Mouse (Mus musculus) stomach, embryonic 14.5 days (tissue): ENCODE results near the gene Pla2g2c. TPM values are rescaled to one million over a fixed set of nuclear protein-coding genes. Genes with fewer than 3 reads are reported as not detected.

Experiments used
- ATAC-seq: fragments of 200-750 bp; cut with Nextera tagmentation; 2 replicates; pipeline ENCODE4 v1.8.0; 2017; ENCODE audit warnings: low read depth, moderate TSS enrichment; ENCODE audit not compliant: insufficient number of reproducible peaks, insufficient read depth, low FRiP score
- H3K27ac ChIP-seq: fragments of 300-500 bp; sonication (generic); 2 replicates; pipeline ENCODE4 v1.5.1; 2014; ENCODE audit warnings: mild to moderate bottlenecking, low read length, moderate library complexity, mixed read lengths
- H3K27me3 ChIP-seq: fragments of 300-500 bp; sonication (generic); 2 replicates; pipeline ENCODE4 v1.6.1; 2014; ENCODE audit warnings: low read length, control low read depth, mixed read lengths; ENCODE audit not compliant: control insufficient read depth, insufficient read depth
- H3K36me3 ChIP-seq: fragments of 300-500 bp; sonication (generic); 2 replicates; pipeline ENCODE4 v1.6.1; 2014; ENCODE audit warnings: mild to moderate bottlenecking, control low read depth, low read length, moderate library complexity, mixed read lengths; ENCODE audit not compliant: control insufficient read depth, insufficient read depth
- H3K4me1 ChIP-seq: fragments of 300-500 bp; sonication (generic); 2 replicates; pipeline ENCODE4 v1.6.1; 2014; ENCODE audit warnings: low read length, control low read depth, mixed read lengths; ENCODE audit not compliant: control insufficient read depth, insufficient read depth
- H3K4me2 ChIP-seq: fragments of 300-500 bp; sonication (generic); replicated peaks from 2 replicates; pipeline ENCODE4 v1.6.1; 2014; ENCODE audit warnings: low read depth, low read length, control low read depth
- H3K4me3 ChIP-seq: fragments of 300-500 bp; sonication (generic); 2 replicates; pipeline ENCODE4 v1.5.1; 2014; ENCODE audit warnings: low read depth, low read length, control low read depth
- H3K9ac ChIP-seq: fragments of 300-500 bp; sonication (generic); replicated peaks from 2 replicates; pipeline ENCODE4 v1.6.1; 2014; ENCODE audit warnings: low read depth, mild to moderate bottlenecking, control low read depth, low read length, moderate library complexity, mixed read lengths
- H3K9me3 ChIP-seq: fragments of 300-500 bp; sonication (generic); 2 replicates; pipeline ENCODE4 v1.6.1; 2016; ENCODE audit warnings: low read depth, low read length, control low read depth; ENCODE audit not compliant: control insufficient read depth
- WGBS: fragments of 180-500 bp; shearing (Covaris S2); extraction: QIAGEN DNeasy Blood & Tissue Kit; methylation state at CpG from one replicate; pipeline ENCODE4 v1.1.7; 2014; 5-methylcytosine and 5-hydroxymethylcytosine counted together
- polyA plus RNA-seq: library from polyadenylated mRNA; unstranded; fragments of >200 nt; fragmentation: Nextera tagmentation; extraction: Ambion mirVana; gene quantifications from 2 replicates; pipeline ENCODE4 v1.2.1, GENCODE M21; 2014

Gene Pla2g2c
- polyA plus RNA-seq, 1 experiment from 2014 or later, result 0.14 TPM

GRCm38 (mm10) chr4:138747851-138748250, 23.3 kb downstream of the Pla2g2c start:
- Histone ChIP-seq H3K4me3 (no peak overlapping the region), H3K27ac (no peak overlapping the region), H3K27me3 (no peaks in the 10 kb centered on the region), H3K4me2 (no peak overlapping the region), H3K9me3 (no peaks in the 10 kb centered on the region), H3K4me1 (no peaks in the 10 kb centered on the region), H3K9ac (no peak overlapping the region), H3K36me3 (no peaks in the 10 kb centered on the region)
- peak; percentile 54; the same call in 1 of the 2 replicates for ATAC-seq
- 58% methylated on average over 10 of the region's 10 CpGs for WGBS

GRCm38 (mm10) chr4:138748369-138749072, 23.9 kb downstream of the Pla2g2c start:
- ATAC-seq, result peak; percentile 21
- no peaks in the 10 kb centered on the region for H3K4me1 ChIP-seq
- no peak overlapping the region for H3K4me2 ChIP-seq

GRCm38 (mm10) chr4:138752603-138753002, 28.0 kb downstream of the Pla2g2c start:
- 92% methylated on average over 6 of the region's 6 CpGs for WGBS

More at GRCm38 (mm10) chr4:138748369-138749072, 23.9 kb downstream of the Pla2g2c start:
- Histone ChIP-seq H3K27me3 (no peaks in the 10 kb centered on the region), H3K27ac (no peak overlapping the region), H3K9ac (no peak overlapping the region), H3K9me3 (no peaks in the 10 kb centered on the region), H3K4me3 (no peak overlapping the region), H3K36me3 (no peaks in the 10 kb centered on the region)
- WGBS, result 55% methylated on average over 8 of the region's 8 CpGs

GRCm38 (mm10) chr4:138753608-138754007, 29.0 kb downstream of the Pla2g2c start:
- ATAC-seq, result no peak
- no peaks in the 10 kb centered on the region for H3K36me3 ChIP-seq
- H3K4me1 ChIP-seq, result no peaks in the 10 kb centered on the region
- H3K4me3 ChIP-seq, result no peak overlapping the region
- no peak overlapping the region for H3K4me2 ChIP-seq
- 92% methylated on average over 3 of the region's 3 CpGs for WGBS
- H3K9me3 ChIP-seq, result no peaks in the 10 kb centered on the region
- H3K27ac ChIP-seq, result no peak overlapping the region
- H3K27me3 ChIP-seq, result no peaks in the 10 kb centered on the region
- H3K9ac ChIP-seq, result no peak overlapping the region

More at GRCm38 (mm10) chr4:138752603-138753002, 28.0 kb downstream of the Pla2g2c start:
- no peak overlapping the region for H3K4me3 ChIP-seq
- H3K27me3 ChIP-seq, result no peaks in the 10 kb centered on the region
- no peaks in the 10 kb centered on the region for H3K36me3 ChIP-seq
- no peak for ATAC-seq
- H3K4me2 ChIP-seq, result no peak overlapping the region
- no peak overlapping the region for H3K9ac ChIP-seq
- H3K9me3 ChIP-seq, result no peaks in the 10 kb centered on the region
- H3K4me1 ChIP-seq, result no peaks in the 10 kb centered on the region
- no peak overlapping the region for H3K27ac ChIP-seq

- Histone ChIP-seq H3K9ac (no peak overlapping the region), H3K27me3 (no peaks in the 10 kb centered on the region), H3K36me3 (no peaks in the 10 kb centered on the region), H3K4me1 (no peaks in the 10 kb centered on the region), H3K4me3 (no peak overlapping the region), H3K27ac (no peak overlapping the region), H3K4me2 (no peak overlapping the region), H3K9me3 (no peaks in the 10 kb centered on the region)
- WGBS, result 71% methylated on average over 9 of the region's 9 CpGs
- ATAC-seq, result no peak
Measured at GRCm38 (mm10) chr4:138754432-138754831, 29.8 kb downstream of the Pla2g2c start.

- no peak overlapping the region for H3K9ac ChIP-seq
- no peak overlapping the region for H3K4me2 ChIP-seq
- 69% methylated on average over 4 of the region's 4 CpGs for WGBS
- H3K27me3 ChIP-seq, result no peaks in the 10 kb centered on the region
- ATAC-seq, result no peak
- H3K9me3 ChIP-seq, result no peaks in the 10 kb centered on the region
- no peak overlapping the region for H3K4me3 ChIP-seq
- no peak overlapping the region for H3K27ac ChIP-seq
- no peaks in the 10 kb centered on the region for H3K36me3 ChIP-seq
- no peaks in the 10 kb centered on the region for H3K4me1 ChIP-seq
Measured at GRCm38 (mm10) chr4:138755439-138755838, 30.8 kb downstream of the Pla2g2c start.

- Histone ChIP-seq H3K4me1 (no peaks in the 10 kb centered on the region), H3K36me3 (no peaks in the 10 kb centered on the region), H3K4me2 (no peak overlapping the region), H3K27me3 (no peaks in the 10 kb centered on the region), H3K9me3 (no peaks in the 10 kb centered on the region), H3K27ac (no peak overlapping the region), H3K4me3 (no peak overlapping the region), H3K9ac (no peak overlapping the region)
- ATAC-seq, result no peak
- WGBS, result 70% methylated on average over 11 of the region's 11 CpGs
Measured at GRCm38 (mm10) chr4:138755983-138756382, 31.4 kb downstream of the Pla2g2c start.

GRCm38 (mm10) chr4:138757416-138757815, 32.8 kb downstream of the Pla2g2c start, which contains the start of gene Pla2g2f:
TSS of gene Pla2g2f (minus strand) at chr4:138757626.
- no peak within 1 kb of the TSS for H3K27ac ChIP-seq
- 78% methylated on average over 8 of the region's 8 CpGs for WGBS
- no peak within 1 kb of the TSS for H3K4me2 ChIP-seq

GRCm38 (mm10) chr4:138762266-138762665, 37.7 kb downstream of the Pla2g2c start:
- no peak overlapping the region for H3K4me2 ChIP-seq
- no peaks in the 10 kb centered on the region for H3K36me3 ChIP-seq
- H3K4me3 ChIP-seq, result no peak overlapping the region
- no peak overlapping the region for H3K27ac ChIP-seq
- WGBS, result 77% methylated on average over 9 of the region's 9 CpGs
- no peaks in the 10 kb centered on the region for H3K9me3 ChIP-seq
- no peak overlapping the region for H3K9ac ChIP-seq
- H3K27me3 ChIP-seq, result no peaks in the 10 kb centered on the region
- ATAC-seq, result no peak
- no peaks in the 10 kb centered on the region for H3K4me1 ChIP-seq

More at GRCm38 (mm10) chr4:138757416-138757815, 32.8 kb downstream of the Pla2g2c start, which contains the start of gene Pla2g2f:
- Histone ChIP-seq H3K9ac (no peak within 1 kb of the TSS), H3K27me3 (no peaks in the 10 kb centered on the region), H3K9me3 (no peaks in the 10 kb centered on the region), H3K36me3 (no peaks in the 10 kb centered on the region), H3K4me3 (no peak within 1 kb of the TSS), H3K4me1 (no peaks in the 10 kb centered on the region)
- no peak for ATAC-seq
